Comparison of ENCODE assay signal across 10 mouse cellular contexts in genomic region chr17:29270148-29270698, GRCm38 (mm10). TPM values are rescaled to one million over a fixed set of nuclear protein-coding genes. Genes with fewer than 3 reads are reported as not detected.
DNase-seq lines count a peak whose midpoint lies in the region; ATAC-seq and TF ChIP-seq lines count a peak whose summit lies in the region.
"Had no signal": no experiment of that assay in that cellular context is flagged by ENCODE, and none has a peak within 500 bp of the region (broad histone marks: within the 10 kb centered on the region; RNA-seq: fewer than 3 reads in every experiment).

No protein-coding gene starts in this region.

- H3K4me3 ChIP-seq in forebrain, embryonic 13.5 days: no peak overlapping the region
- no peak overlapping the region for H3K4me3 ChIP-seq in forebrain, embryonic 15.5 days
- no peak overlapping the region for H3K4me3 ChIP-seq in lung, embryonic 16.5 days (ENCODE audit: low read length)
- H3K4me3 ChIP-seq in intestine, postnatal 0 days (ENCODE audit: low read depth, low read length): no peak overlapping the region; the same call in 1 of the 2 replicates
- no peak overlapping the region for H3K4me3 ChIP-seq in neural tube, embryonic 15.5 days (replicated peaks)
- no peak overlapping the region for H3K4me3 ChIP-seq in layer of hippocampus, adult 2 months

- no peak for ATAC-seq in forebrain, embryonic 13.5 days
- ATAC-seq in forebrain, embryonic 15.5 days (replicated peaks): no peak
- ATAC-seq in lung, embryonic 16.5 days (ENCODE audit: low read depth): no peak
- ATAC-seq in intestine, postnatal 0 days: peak; percentile 18
- no peak for ATAC-seq in neural tube, embryonic 15.5 days (ENCODE audit: low FRiP score)
- ATAC-seq in CD4-positive, CD25-positive, alpha-beta regulatory T cell, adult 4 months: no peak

- H3K4me1 ChIP-seq in forebrain, embryonic 13.5 days: peaks cover 17% of the 10 kb centered on the region
- peaks cover 17% of the 10 kb centered on the region for H3K4me1 ChIP-seq in forebrain, embryonic 15.5 days
- H3K4me1 ChIP-seq in lung, embryonic 16.5 days (replicated peaks; ENCODE audit: control insufficient read depth, insufficient read depth, low read length): peaks cover 14% of the 10 kb centered on the region
- H3K4me1 ChIP-seq in intestine, postnatal 0 days (replicated peaks; ENCODE audit: control insufficient read depth, insufficient read depth, low read length): peaks cover 10% of the 10 kb centered on the region; the same call in 1 of the 2 replicates
- peaks cover 24% of the 10 kb centered on the region for H3K4me1 ChIP-seq in neural tube, embryonic 15.5 days

- H3K9ac ChIP-seq in forebrain, embryonic 13.5 days: no peak overlapping the region
- H3K9ac ChIP-seq in forebrain, embryonic 15.5 days (replicated peaks): no peak overlapping the region
- H3K9ac ChIP-seq in lung, embryonic 16.5 days (ENCODE audit: low read length): no peak overlapping the region
- no peak overlapping the region for H3K9ac ChIP-seq in intestine, postnatal 0 days (ENCODE audit: low read depth, low read length)
- 0 out of 2 replicates have a peak overlapping the region, but pooled peaks have one; percentile 84 for H3K9ac ChIP-seq in neural tube, embryonic 15.5 days (replicated peaks)

- no peaks in the 10 kb centered on the region for H3K27me3 ChIP-seq in forebrain, embryonic 13.5 days
- H3K27me3 ChIP-seq in forebrain, embryonic 15.5 days: no peaks in the 10 kb centered on the region
- no peaks in the 10 kb centered on the region for H3K27me3 ChIP-seq in lung, embryonic 16.5 days (ENCODE audit: control insufficient read depth, insufficient read depth, low read depth, low read length)
- no peaks in the 10 kb centered on the region for H3K27me3 ChIP-seq in intestine, postnatal 0 days (replicated peaks; ENCODE audit: control insufficient read depth, insufficient read depth, low read length)
- no peaks in the 10 kb centered on the region for H3K27me3 ChIP-seq in neural tube, embryonic 15.5 days (replicated peaks)

- no peak for TF ChIP-seq CTCF in intestine, postnatal 0 days (IDR thresholded peaks at IDR 0.05; ENCODE audit: low read depth)
- TF ChIP-seq CTCF in layer of hippocampus, adult 2 months (conservative IDR thresholded peaks at IDR 0.05): no peak

- H3K4me2 ChIP-seq in forebrain, embryonic 13.5 days: peak overlapping the region; percentile 80; the same call in 1 of the 2 replicates
- H3K4me2 ChIP-seq in forebrain, embryonic 15.5 days (replicated peaks): no peak overlapping the region
- H3K4me2 ChIP-seq in lung, embryonic 16.5 days (ENCODE audit: low read depth, low read length): peak overlapping the region; percentile 48
- peak overlapping the region; percentile 76; the same call in 1 of the 2 replicates for H3K4me2 ChIP-seq in intestine, postnatal 0 days (replicated peaks; ENCODE audit: low read depth)
- H3K4me2 ChIP-seq in neural tube, embryonic 15.5 days: peak overlapping the region; percentile 71

- H3K36me3 ChIP-seq in forebrain, embryonic 13.5 days (ENCODE audit: poor library complexity, severe bottlenecking): no peaks in the 10 kb centered on the region
- H3K36me3 ChIP-seq in forebrain, embryonic 15.5 days: no peaks in the 10 kb centered on the region
- H3K36me3 ChIP-seq in lung, embryonic 16.5 days (ENCODE audit: control insufficient read depth, insufficient read depth, low read length): no peaks in the 10 kb centered on the region
- H3K36me3 ChIP-seq in intestine, postnatal 0 days (ENCODE audit: control insufficient read depth, insufficient read depth): no peaks in the 10 kb centered on the region
- no peaks in the 10 kb centered on the region for H3K36me3 ChIP-seq in neural tube, embryonic 15.5 days

- WGBS in forebrain, embryonic 13.5 days: 93% methylated on average over 9 of the region's 9 CpGs
- 94% methylated on average over 9 of the region's 9 CpGs for WGBS in forebrain, embryonic 15.5 days
- WGBS in lung, embryonic 16.5 days: 87% methylated on average over 9 of the region's 9 CpGs
- 79% methylated on average over 9 of the region's 9 CpGs for WGBS in intestine, postnatal 0 days
- WGBS in neural tube, embryonic 15.5 days: 94% methylated on average over 9 of the region's 9 CpGs

- no peaks in the 10 kb centered on the region for H3K9me3 ChIP-seq in forebrain, embryonic 13.5 days (replicated peaks)
- H3K9me3 ChIP-seq in forebrain, embryonic 15.5 days: no peaks in the 10 kb centered on the region
- H3K9me3 ChIP-seq in lung, embryonic 16.5 days (ENCODE audit: control insufficient read depth, low read length): no peaks in the 10 kb centered on the region
- H3K9me3 ChIP-seq in intestine, postnatal 0 days (ENCODE audit: control insufficient read depth): no peaks in the 10 kb centered on the region
- H3K9me3 ChIP-seq in neural tube, embryonic 15.5 days (replicated peaks): no peaks in the 10 kb centered on the region

- 0 out of 2 replicates have a peak overlapping the region, but pooled peaks have one; percentile 25 for H3K27ac ChIP-seq in forebrain, embryonic 13.5 days
- H3K27ac ChIP-seq in forebrain, embryonic 15.5 days (replicated peaks): no peak overlapping the region
- no peak overlapping the region for H3K27ac ChIP-seq in lung, embryonic 16.5 days (ENCODE audit: low read length)
- H3K27ac ChIP-seq in intestine, postnatal 0 days (ENCODE audit: low read depth, low read length): peak overlapping the region; percentile 46; the same call in 1 of the 2 replicates
- 0 out of 2 replicates have a peak overlapping the region, but pooled peaks have one; percentile 85 for H3K27ac ChIP-seq in neural tube, embryonic 15.5 days (replicated peaks)
- H3K27ac ChIP-seq in layer of hippocampus, adult 2 months: no peak overlapping the region

- no peak for DNase-seq in lung, postnatal 36 days
- no peak for DNase-seq in layer of hippocampus, adult 2 months (ENCODE audit: low spot score in 2 of 2)

RNA-seq across cellular contexts. Expression of gene BC004004, which starts 1.6 kb away (rescaled TPM):
- 78.7 and 83.5 TPM in 2 replicates for polyA plus RNA-seq in forebrain, embryonic 13.5 days (2015; fragmentation: Nextera tagmentation; extraction: Ambion mirVana)
- polyA plus RNA-seq in forebrain, embryonic 15.5 days (2015; fragmentation: Nextera tagmentation; extraction: Ambion mirVana): 96.2 and 96.4 TPM in 2 replicates
- 82.2 and 87.7 TPM in 2 replicates for polyA plus RNA-seq in lung, embryonic 16.5 days (2015; fragmentation: Nextera tagmentation; extraction: Ambion mirVana)
- 111 and 116 TPM in 2 replicates for polyA plus RNA-seq in intestine, postnatal 0 days (2015; fragmentation: Nextera tagmentation; extraction: Ambion mirVana)
- 111 and 116 TPM in 2 replicates for polyA plus RNA-seq in neural tube, embryonic 15.5 days (2015; fragmentation: Nextera tagmentation; extraction: Ambion mirVana)
- 10 to 100 TPM; 78.9 to 81.5 TPM for total RNA-seq in layer of hippocampus, adult 2 months (2021)
- 100 to 1,000 TPM in 1 of 2 experiments, 10 to 100 TPM in 1; 98.0 to 123 TPM for polyA plus RNA-seq in CD4-positive, CD25-positive, alpha-beta regulatory T cell, adult 4 months (2017; shearing (Covaris generic))

RNA-seq across cellular contexts. Expression of gene Ppil1, which starts 6.2 kb away (rescaled TPM):
- 151 and 157 TPM in 2 replicates for polyA plus RNA-seq in forebrain, embryonic 13.5 days (2015; fragmentation: Nextera tagmentation; extraction: Ambion mirVana)
- 126 and 128 TPM in 2 replicates for polyA plus RNA-seq in forebrain, embryonic 15.5 days (2015; fragmentation: Nextera tagmentation; extraction: Ambion mirVana)
- 144 and 145 TPM in 2 replicates for polyA plus RNA-seq in lung, embryonic 16.5 days (2015; fragmentation: Nextera tagmentation; extraction: Ambion mirVana)
- 53.7 and 59.1 TPM in 2 replicates for polyA plus RNA-seq in intestine, postnatal 0 days (2015; fragmentation: Nextera tagmentation; extraction: Ambion mirVana)
- 106 and 119 TPM in 2 replicates for polyA plus RNA-seq in neural tube, embryonic 15.5 days (2015; fragmentation: Nextera tagmentation; extraction: Ambion mirVana)
- 10 to 100 TPM; 14.8 to 16.2 TPM for total RNA-seq in layer of hippocampus, adult 2 months (2021)
- 100 to 1,000 TPM in 1 of 2 experiments, 10 to 100 TPM in 1; 72.7 to 101 TPM for polyA plus RNA-seq in CD4-positive, CD25-positive, alpha-beta regulatory T cell, adult 4 months (2017; shearing (Covaris generic))

RNA-seq across cellular contexts. Expression of gene Cpne5, which starts 32.3 kb away (rescaled TPM):
- polyA plus RNA-seq in forebrain, embryonic 13.5 days (2015; fragmentation: Nextera tagmentation; extraction: Ambion mirVana): 13.0 and 18.3 TPM in 2 replicates
- polyA plus RNA-seq in forebrain, embryonic 15.5 days (2015; fragmentation: Nextera tagmentation; extraction: Ambion mirVana): 21.3 and 24.9 TPM in 2 replicates
- polyA plus RNA-seq in lung, embryonic 16.5 days (2015; fragmentation: Nextera tagmentation; extraction: Ambion mirVana): 3.6 and 5.0 TPM in 2 replicates
- 2.7 and 3.3 TPM in 2 replicates for polyA plus RNA-seq in intestine, postnatal 0 days (2015; fragmentation: Nextera tagmentation; extraction: Ambion mirVana)
- 56.0 and 61.2 TPM in 2 replicates for polyA plus RNA-seq in neural tube, embryonic 15.5 days (2015; fragmentation: Nextera tagmentation; extraction: Ambion mirVana)
- total RNA-seq in layer of hippocampus, adult 2 months (2021): 10 to 100 TPM; 34.0 to 36.3 TPM
- polyA plus RNA-seq in CD4-positive, CD25-positive, alpha-beta regulatory T cell, adult 4 months (2017; shearing (Covaris generic)): 1 to 10 TPM; 2.2 to 2.3 TPM
- total RNA-seq: gastrocnemius, adult 18-20 months had no signal

RNA-seq across cellular contexts. Expression of gene Pi16, which starts 47.3 kb away (rescaled TPM):
- 1.5 and 1.7 TPM in 2 replicates for polyA plus RNA-seq in forebrain, embryonic 13.5 days (2015; fragmentation: Nextera tagmentation; extraction: Ambion mirVana)
- 1.4 and 1.8 TPM in 2 replicates for polyA plus RNA-seq in forebrain, embryonic 15.5 days (2015; fragmentation: Nextera tagmentation; extraction: Ambion mirVana)
- polyA plus RNA-seq in lung, embryonic 16.5 days (2015; fragmentation: Nextera tagmentation; extraction: Ambion mirVana): 2.3 and 3.5 TPM in 2 replicates
- polyA plus RNA-seq in intestine, postnatal 0 days (2015; fragmentation: Nextera tagmentation; extraction: Ambion mirVana): 0.73 and 0.76 TPM in 2 replicates
- polyA plus RNA-seq in neural tube, embryonic 15.5 days (2015; fragmentation: Nextera tagmentation; extraction: Ambion mirVana): 2.8 TPM in 2 replicates
- 1 to 10 TPM in 1 of 2 experiments, under 1 TPM in 1; 0.74 to 1.1 TPM for total RNA-seq in layer of hippocampus, adult 2 months (2021)
- polyA plus RNA-seq in CD4-positive, CD25-positive, alpha-beta regulatory T cell, adult 4 months (2017; shearing (Covaris generic)): under 1 TPM; 0.44 to 0.57 TPM
- total RNA-seq: megakaryocyte-erythroid progenitor cell, adult 5-6 weeks had no signal

Comparison
In these comparisons a context has a peak if more than half of its experiments do, and no peak if none do; other contexts are left out.
1. H3K27ac ChIP-seq: peak in forebrain, embryonic 13.5 days (single experiment), intestine, postnatal 0 days (single experiment) and neural tube, embryonic 15.5 days (single experiment); none in forebrain, embryonic 15.5 days (single experiment), lung, embryonic 16.5 days (single experiment) and layer of hippocampus, adult 2 months (single experiment).